Mouse (Mus musculus) T-helper 2 cell (primary cell): Measurements from ENCODE around the gene Nav3.

Experiments
- in situ Hi-C: fragments of 300-600 bp; cut with MboI, MseI; formaldehyde crosslinking; loops from one replicate; pipeline ENCODE4 v1.15.1; 2025; ENCODE audit warnings: high pct_unique_total_duplicates

The Nav3 gene

GRCm38 (mm10) chr10:110192026-110192805, 263.8 kb downstream of the Nav3 start:
- in situ Hi-C loops, result no loop called here

GRCm38 (mm10) chr10:110186242-110186641, 269.8 kb downstream of the Nav3 start:
- in situ Hi-C loops, result no loop called here

GRCm38 (mm10) chr10:110175874-110176273, 280.1 kb downstream of the Nav3 start:
- in situ Hi-C loops, result no loop called here

GRCm38 (mm10) chr10:110169416-110169815, 286.6 kb downstream of the Nav3 start:
- in situ Hi-C loops, result no loop called here

GRCm38 (mm10) chr10:110168892-110169291, 287.1 kb downstream of the Nav3 start:
- in situ Hi-C loops, result no loop called here

GRCm38 (mm10) chr10:110162596-110162995, 293.4 kb downstream of the Nav3 start:
- in situ Hi-C loops, result no loop called here

- in situ Hi-C loops, result no loop called here
Measured at GRCm38 (mm10) chr10:110160894-110161293, 295.1 kb downstream of the Nav3 start.

GRCm38 (mm10) chr10:110159548-110159947, 296.5 kb downstream of the Nav3 start:
- in situ Hi-C loops, result no loop called here

GRCm38 (mm10) chr10:110158122-110158521, 297.9 kb downstream of the Nav3 start:
- in situ Hi-C loops, result no loop called here

GRCm38 (mm10) chr10:110156412-110156811, 299.6 kb downstream of the Nav3 start:
- in situ Hi-C loops, result no loop called here

GRCm38 (mm10) chr10:110155494-110155893, 300.5 kb downstream of the Nav3 start:
- in situ Hi-C loops, result no loop called here

- in situ Hi-C loops, result no loop called here
Measured at GRCm38 (mm10) chr10:110154873-110155237, 301.1 kb downstream of the Nav3 start.

GRCm38 (mm10) chr10:110154001-110154872, 301.8 kb downstream of the Nav3 start:
- in situ Hi-C loops, result no loop called here

- in situ Hi-C loops, result no loop called here
Measured at GRCm38 (mm10) chr10:110120572-110120971, 335.4 kb downstream of the Nav3 start.

- in situ Hi-C loops, result no loop called here
Measured at GRCm38 (mm10) chr10:110117341-110117740, 338.7 kb downstream of the Nav3 start.

GRCm38 (mm10) chr10:110112669-110113458, 343.1 kb downstream of the Nav3 start:
- in situ Hi-C loops, result no loop called here

- in situ Hi-C loops, result no loop called here
Measured at GRCm38 (mm10) chr10:110103255-110103654, 352.7 kb downstream of the Nav3 start.

GRCm38 (mm10) chr10:110102231-110102630, 353.8 kb downstream of the Nav3 start:
- in situ Hi-C loops, result no loop called here

- in situ Hi-C loops, result no loop called here
Measured at GRCm38 (mm10) chr10:110094433-110094832, 361.6 kb downstream of the Nav3 start.

- in situ Hi-C loops, result no loop called here
Measured at GRCm38 (mm10) chr10:110088444-110089061, 367.5 kb downstream of the Nav3 start.

- in situ Hi-C loops, result no loop called here
Measured at GRCm38 (mm10) chr10:110085903-110086302, 370.1 kb downstream of the Nav3 start.
